Mouse (Mus musculus): Measurements from ENCODE around the gene Tprkb.

- TF ChIP-seq POLR2A (IDR thresholded peaks at IDR 0.05; ENCODE audit: insufficient read length, low read depth): no peak
- TF ChIP-seq POLR2AphosphoS2 (IDR thresholded peaks at IDR 0.05; ENCODE audit: insufficient read length, low read depth): no peak
- no peak for TF ChIP-seq USF1 (IDR thresholded peaks at IDR 0.05; ENCODE audit: low read depth)
- no peak for TF ChIP-seq MYOD1 (IDR thresholded peaks at IDR 0.05; ENCODE audit: control insufficient read depth in 1 of 3, insufficient read length in 2 of 3, low read depth in 2 of 3)
- TF ChIP-seq SRF (IDR thresholded peaks at IDR 0.05; ENCODE audit: control insufficient read depth, insufficient read length, low read depth): no peak
- TF ChIP-seq TCF12 (IDR thresholded peaks at IDR 0.05; ENCODE audit: insufficient read depth, poor library complexity, severe bottlenecking): no peak
- no peak for TF ChIP-seq MYOG (IDR thresholded peaks at IDR 0.05; ENCODE audit: control insufficient read depth in 1 of 3, insufficient read depth in 1 of 3, insufficient read length in 2 of 3, low read depth in 2 of 3)
- TF ChIP-seq REST (IDR thresholded peaks at IDR 0.05; ENCODE audit: insufficient read depth, insufficient read length): no peak
- no peak for TF ChIP-seq CEBPB (IDR thresholded peaks at IDR 0.05; ENCODE audit: insufficient read depth, poor library complexity, severe bottlenecking)
- no peak for TF ChIP-seq MAX (IDR thresholded peaks at IDR 0.05; ENCODE audit: low read depth)
Observed at GRCm38 (mm10) chr6:85863136-85863535, 48.5 kb upstream of the Tprkb start.
